12 mouse cellular contexts compared by ENCODE assay signal in genomic region chr7:71936690-71937089, GRCm38 (mm10).
DNase-seq lines count a peak whose midpoint lies in the region; ATAC-seq and TF ChIP-seq lines count a peak whose summit lies in the region.
"Had no signal": no experiment of that assay in that cellular context is flagged by ENCODE, and none has a peak within 500 bp of the region (broad histone marks: within the 10 kb centered on the region; RNA-seq: fewer than 3 reads in every experiment).

No protein-coding gene starts in this region.

- WGBS in liver, postnatal 0 days (ENCODE audit: insufficient replicate concordance): 35% methylated on average over 4 of the region's 4 CpGs
- WGBS in liver, embryonic 11.5 days: 42% methylated on average over 4 of the region's 4 CpGs

- H3K27me3 ChIP-seq in liver, postnatal 0 days (ENCODE audit: insufficient read depth, low read length): no peaks in the 10 kb centered on the region
- no peaks in the 10 kb centered on the region for H3K27me3 ChIP-seq in liver, embryonic 11.5 days (replicated peaks; ENCODE audit: control insufficient read depth, insufficient read depth, low read length)
- H3K27me3 ChIP-seq: forebrain, embryonic 13.5 days; hindbrain, embryonic 13.5 days had no signal

- H3K36me3 ChIP-seq in liver, postnatal 0 days (replicated peaks; ENCODE audit: insufficient read depth, low read length): no peaks in the 10 kb centered on the region
- H3K36me3 ChIP-seq in liver, embryonic 11.5 days (ENCODE audit: control insufficient read depth, insufficient read depth, low read length): no peaks in the 10 kb centered on the region
- H3K36me3 ChIP-seq: hindbrain, embryonic 13.5 days had no signal

- no peak overlapping the region for H3K4me2 ChIP-seq in liver, postnatal 0 days (ENCODE audit: low read depth, low read length)
- no peak overlapping the region for H3K4me2 ChIP-seq in liver, embryonic 11.5 days
- H3K4me2 ChIP-seq: forebrain, embryonic 13.5 days; hindbrain, embryonic 13.5 days had no signal

- H3K9me3 ChIP-seq in liver, postnatal 0 days (ENCODE audit: low read length): no peaks in the 10 kb centered on the region
- no peaks in the 10 kb centered on the region for H3K9me3 ChIP-seq in liver, embryonic 11.5 days (ENCODE audit: control insufficient read depth, low read length)
- H3K9me3 ChIP-seq: forebrain, embryonic 13.5 days; hindbrain, embryonic 13.5 days had no signal

- no peak overlapping the region for H3K4me3 ChIP-seq in liver, postnatal 0 days (ENCODE audit: low read depth, low read length)
- no peak overlapping the region for H3K4me3 ChIP-seq in liver, embryonic 11.5 days (ENCODE audit: low read depth, low read length)
- H3K4me3 ChIP-seq: forebrain, embryonic 13.5 days; hindbrain, embryonic 13.5 days had no signal

- no peak for TF ChIP-seq CTCF in liver, postnatal 0 days (IDR thresholded peaks at IDR 0.05; ENCODE audit: low read depth)

- peak; percentile 15 for DNase-seq in liver, postnatal 0 days
- no peak for DNase-seq in liver, embryonic 11.5 days (ENCODE audit: low spot score)
- DNase-seq in heart, postnatal 10 days: peak; percentile 30 to 36
- peak; percentile 55 to 77 for DNase-seq in kidney, postnatal 25 days
- DNase-seq in skeletal muscle tissue, adult 2 months (ENCODE audit: low read depth, low spot score): peak; percentile 13
- no peak for DNase-seq in layer of hippocampus, adult 11-12 months (ENCODE audit: low spot score)
- DNase-seq in cerebellum, adult 11-12 months: no peak
- DNase-seq: layer of hippocampus, postnatal 36 days; right cerebral cortex, postnatal 4 days; thymus, postnatal 14 days had no signal

- no peak overlapping the region for H3K27ac ChIP-seq in liver, postnatal 0 days (ENCODE audit: low read depth)
- H3K27ac ChIP-seq in liver, embryonic 11.5 days (ENCODE audit: low read depth, low read length): no peak overlapping the region
- H3K27ac ChIP-seq: forebrain, embryonic 13.5 days; hindbrain, embryonic 13.5 days had no signal

- intact Hi-C loops in heart, postnatal 10 days (cut with DNase I): loop anchor here (10.0 kb wide), 2 partner anchors 228 to 232 kb away; no protein-coding TSS in a partner anchor

- H3K4me1 ChIP-seq in liver, postnatal 0 days (ENCODE audit: insufficient read depth): no peaks in the 10 kb centered on the region
- H3K4me1 ChIP-seq in liver, embryonic 11.5 days (replicated peaks; ENCODE audit: control insufficient read depth, insufficient read depth, low read length): no peaks in the 10 kb centered on the region; the same call in 1 of the 2 replicates

- no peak overlapping the region for H3K9ac ChIP-seq in liver, postnatal 0 days (replicated peaks)
- no peak overlapping the region for H3K9ac ChIP-seq in liver, embryonic 11.5 days (ENCODE audit: low read depth, low read length)
- H3K9ac ChIP-seq: forebrain, embryonic 13.5 days; hindbrain, embryonic 13.5 days had no signal

- TF ChIP-seq EP300 in liver, postnatal 0 days (IDR thresholded peaks at IDR 0.05; ENCODE audit: low read depth): no peak

- no peak for ATAC-seq in liver, postnatal 0 days
- ATAC-seq in liver, embryonic 11.5 days (replicated peaks; ENCODE audit: low FRiP score): no peak
- ATAC-seq: forebrain, embryonic 13.5 days had no signal

Comparison
In these comparisons a context has a peak if more than half of its experiments do, and no peak if none do; other contexts are left out.
1. DNase-seq: peak in liver, postnatal 0 days (single experiment), heart, postnatal 10 days (2 of 2), kidney, postnatal 25 days (2 of 2) and skeletal muscle tissue, adult 2 months (single experiment); none in liver, embryonic 11.5 days (single experiment), layer of hippocampus, adult 11-12 months (single experiment) and cerebellum, adult 11-12 months (single experiment).